Mouse (Mus musculus): ENCODE measurements around the gene Hadha.

- TF ChIP-seq CHD2 (IDR thresholded peaks at IDR 0.05; ENCODE audit: low read depth, low read length) (no peak), HCFC1 (IDR thresholded peaks at IDR 0.05; ENCODE audit: borderline replicate concordance, insufficient read depth, low read length) (no peak), MAFK (IDR thresholded peaks at IDR 0.05; ENCODE audit: insufficient read depth, low read depth, low read length) (no peak), ZC3H11A (IDR thresholded peaks at IDR 0.05; ENCODE audit: borderline replicate concordance, low read depth, low read length) (no peak)
These were observed 45.1 kb downstream of the Hadha start for GRCm38 (mm10) chr5:30109899-30110298.
